Mouse (Mus musculus): ENCODE measurements around the gene Rnf41.

- TF ChIP-seq CTCF (IDR thresholded peaks at IDR 0.05; ENCODE audit: low read depth) (no peak), EP300 (IDR thresholded peaks at IDR 0.05; ENCODE audit: low read depth) (no peak)
These were observed 42.3 kb upstream of the Rnf41 start for GRCm38 (mm10) chr10:128369218-128369543.

Data from heart, postnatal 0 days (tissue).